Mouse (Mus musculus): ENCODE data around the gene Adgrb3. TPM values are rescaled to one million over a fixed set of nuclear protein-coding genes. Genes with fewer than 3 reads are reported as not detected.
A peak's percentile ranks its signal among the peaks of the same experiment; 100 is the strongest.
"Not testable (repeated sequence)": the region's sequence is repeated elsewhere in the genome, so short reads cannot be mapped to it uniquely, and the experiment has no call there.

The Adgrb3 gene
- total RNA-seq, 2 experiments from 2014 or later, result 106 to 113 TPM

DNA sequence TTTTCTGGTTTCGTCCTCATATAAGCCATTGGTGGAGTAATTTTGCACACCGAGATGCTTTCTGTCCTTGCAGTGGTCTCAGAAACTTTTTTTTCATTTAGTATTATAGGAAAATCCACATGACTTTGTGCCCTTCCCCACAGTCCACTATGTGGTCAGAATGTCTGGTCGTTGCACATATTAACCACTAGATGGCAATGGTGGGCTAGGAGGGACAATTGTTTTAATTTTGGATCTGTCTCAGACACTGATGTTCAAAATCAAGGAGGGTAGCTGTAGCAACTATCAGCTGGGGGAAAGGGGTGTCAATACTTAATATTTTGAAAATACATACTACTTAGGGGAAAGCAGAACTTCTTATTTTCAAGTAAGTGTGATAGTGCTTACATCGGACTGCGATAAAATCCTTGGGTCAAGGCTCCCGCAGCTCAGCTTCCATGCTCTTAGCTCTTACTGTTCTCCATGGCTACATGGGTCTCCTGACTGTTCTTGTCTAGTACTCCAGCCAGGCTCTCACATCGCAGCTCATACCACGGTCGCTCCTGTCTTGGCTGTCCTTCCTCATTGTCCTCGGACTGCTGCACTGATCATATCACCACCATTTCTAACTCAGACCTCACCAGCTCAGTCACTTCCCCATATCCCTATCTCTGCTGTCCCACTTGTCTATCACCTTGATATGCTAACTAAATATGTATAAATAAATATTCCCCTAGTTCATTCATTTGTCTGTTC is 319.0 kb downstream of the Adgrb3 start:
- no peak for DNase-seq

DNA sequence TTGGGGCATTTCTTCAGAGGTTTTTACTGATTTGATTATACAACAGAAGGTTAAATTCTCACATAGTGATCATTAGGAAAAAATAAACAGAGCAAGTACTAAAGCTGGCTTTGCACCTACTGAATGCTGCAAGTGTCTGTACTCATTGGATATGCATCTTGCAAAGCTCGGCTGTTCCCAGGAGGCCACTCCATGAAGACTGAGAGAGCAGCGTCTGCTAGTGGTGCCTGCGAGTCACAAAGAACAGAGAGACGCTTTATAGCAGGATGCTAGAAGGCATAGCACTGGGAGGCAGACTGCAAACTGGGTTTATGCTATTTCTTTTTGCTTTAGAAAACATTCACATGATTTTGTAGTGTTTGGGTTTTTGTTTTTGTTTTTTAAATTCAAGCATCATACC is 325.2 kb downstream of the Adgrb3 start:
- peak; percentile 50 to 52 for DNase-seq

DNA sequence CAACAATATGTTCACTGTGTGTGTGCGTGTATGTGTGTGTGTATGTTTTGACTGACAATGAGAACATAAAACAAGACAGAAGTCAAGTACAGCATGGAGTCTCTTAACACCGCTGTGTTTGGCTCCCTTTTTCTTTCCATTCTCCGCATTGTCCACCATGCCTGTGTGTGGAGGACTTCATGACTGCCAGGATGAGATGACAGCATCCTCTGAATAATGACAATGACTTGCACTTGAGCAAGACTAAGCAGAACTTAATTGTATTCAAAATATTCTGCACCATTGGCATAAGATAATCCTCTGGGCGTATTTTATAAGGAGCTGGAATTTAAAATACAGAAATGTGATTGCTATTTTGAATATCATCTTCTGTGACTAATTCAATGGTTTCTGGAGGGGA is 326.0 kb downstream of the Adgrb3 start:
- no peak for DNase-seq

DNA sequence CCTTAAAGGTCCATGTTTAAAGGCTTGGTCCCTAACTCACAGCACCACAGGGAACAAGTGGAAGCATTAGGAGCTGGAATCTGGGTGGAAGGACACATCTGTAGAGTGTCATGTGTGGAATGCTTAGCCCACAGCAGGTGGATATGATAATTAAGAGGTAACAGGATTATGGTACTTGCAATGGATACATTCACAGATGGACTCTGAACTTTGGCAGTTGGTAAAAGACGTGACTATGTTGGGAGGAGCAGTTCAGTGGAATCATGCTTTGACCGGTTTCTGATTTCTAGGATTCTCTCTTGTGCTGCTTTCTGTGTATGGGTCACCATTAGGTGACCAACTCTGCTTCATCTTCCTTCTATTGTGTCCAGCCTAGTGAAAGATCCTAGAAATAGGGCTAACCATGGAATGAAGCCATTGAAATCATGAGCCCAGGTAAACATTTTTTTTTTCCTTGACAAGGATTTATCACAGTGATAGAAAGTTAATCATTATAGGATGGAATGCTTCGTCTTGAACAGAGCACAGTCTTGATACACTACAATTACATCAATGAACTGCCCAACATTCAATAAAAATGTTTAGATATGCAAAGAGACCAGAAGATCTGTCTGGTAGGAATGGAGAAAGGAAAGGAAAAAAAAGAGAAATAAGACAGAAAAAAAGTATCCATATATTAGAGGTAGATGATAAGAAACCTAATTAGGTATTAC is 334.1 kb downstream of the Adgrb3 start:
- DNase-seq, result no peak

DNA sequence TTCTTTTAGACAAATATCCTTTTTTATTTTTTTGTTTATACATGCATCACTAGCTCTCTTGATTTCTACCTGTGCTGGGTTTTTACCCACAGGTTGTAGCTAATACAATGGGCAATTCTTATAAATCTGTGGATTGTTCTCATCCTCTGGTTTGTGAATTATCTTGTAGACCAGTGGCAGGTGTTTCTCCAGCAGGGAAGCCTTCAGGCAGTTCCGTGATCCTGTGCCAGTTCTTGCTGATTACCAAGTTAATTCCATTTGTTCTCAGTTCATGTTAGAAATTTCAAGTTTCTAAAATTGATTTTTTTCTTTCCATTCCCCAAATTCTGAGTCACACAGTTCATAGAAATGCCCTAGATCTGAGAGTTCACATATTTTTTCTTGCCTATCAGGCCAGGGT is 338.0 kb downstream of the Adgrb3 start:
- DNase-seq, result no peak

DNA sequence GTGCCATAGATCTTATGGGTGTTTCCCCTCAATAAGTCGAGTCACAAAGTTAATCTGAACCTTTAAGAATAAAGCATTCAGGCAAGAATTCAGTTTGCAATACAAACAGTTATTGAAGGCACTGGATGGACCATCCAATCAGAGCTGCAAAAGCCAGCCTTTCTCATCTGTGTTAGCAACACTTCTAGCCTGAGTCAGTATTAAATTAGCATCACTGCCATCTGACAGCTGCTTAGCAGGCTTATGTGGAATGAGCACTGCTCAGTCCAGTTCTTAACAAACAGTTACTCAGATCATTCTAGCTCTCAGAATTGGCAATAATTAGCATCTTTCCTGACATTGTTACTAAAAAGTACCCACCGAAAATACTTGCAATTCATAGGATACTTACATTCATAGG is 339.3 kb downstream of the Adgrb3 start:
- DNase-seq, result peak in 1 of 2 experiments; percentile 13

DNA sequence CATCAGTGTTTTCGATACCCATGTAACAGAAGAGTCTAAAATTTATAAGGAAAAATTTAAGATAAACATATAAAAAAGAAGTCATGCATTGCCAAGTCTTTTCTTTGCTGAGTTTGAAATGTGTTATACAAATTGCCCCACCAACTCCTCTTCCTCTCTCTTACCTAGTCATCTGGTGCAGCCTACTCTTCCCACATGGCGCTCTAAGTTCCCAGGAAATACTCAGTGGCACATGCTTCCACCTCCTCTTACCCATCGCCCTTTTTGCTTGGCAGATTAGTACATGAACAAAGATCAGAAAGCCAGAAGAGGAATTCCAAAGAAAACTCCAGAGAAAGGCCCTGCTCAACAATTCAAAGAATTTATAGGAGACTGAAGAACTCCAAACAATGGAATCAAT is 353.8 kb downstream of the Adgrb3 start:
- DNase-seq, result no peak

DNA sequence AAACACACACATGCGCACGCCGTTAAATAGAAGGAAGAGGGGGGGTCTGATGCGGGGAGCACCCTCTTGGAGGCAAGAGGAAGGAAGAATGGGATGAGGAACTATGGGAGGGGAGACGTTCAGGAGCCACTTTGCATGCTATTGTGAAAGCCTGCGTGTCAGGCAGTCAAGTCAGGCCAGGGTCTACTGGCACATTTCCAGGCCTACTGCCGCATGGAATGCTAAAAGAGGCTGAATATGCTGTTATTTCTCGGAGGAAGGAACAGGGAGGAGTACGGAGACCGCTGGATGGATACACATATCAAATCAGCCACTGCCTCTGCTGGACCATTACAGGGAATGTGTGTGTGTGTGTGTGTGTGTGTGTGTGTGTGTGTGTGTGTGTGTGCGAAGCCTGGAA is 355.0 kb downstream of the Adgrb3 start:
- DNase-seq, result peak in 1 of 2 experiments; percentile 14

DNA sequence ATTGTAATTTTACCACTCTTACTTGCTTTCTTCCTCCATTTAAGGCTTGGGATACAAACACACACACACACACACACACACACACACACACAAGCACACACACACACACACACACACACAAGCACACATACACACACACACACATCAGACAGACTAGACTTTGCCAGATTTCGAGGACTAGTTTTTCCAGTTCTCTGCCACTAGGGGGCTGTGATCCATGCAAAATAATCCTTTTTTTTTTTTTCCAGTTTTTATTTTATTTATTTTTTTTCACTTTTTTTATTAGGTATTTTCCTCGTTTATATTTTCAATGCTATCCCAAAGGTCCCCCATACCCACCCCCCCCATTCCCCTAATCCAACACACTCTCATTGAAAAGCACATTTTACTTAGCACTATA is 357.9 kb downstream of the Adgrb3 start:
- DNase-seq, result not testable (repeated sequence)

DNA sequence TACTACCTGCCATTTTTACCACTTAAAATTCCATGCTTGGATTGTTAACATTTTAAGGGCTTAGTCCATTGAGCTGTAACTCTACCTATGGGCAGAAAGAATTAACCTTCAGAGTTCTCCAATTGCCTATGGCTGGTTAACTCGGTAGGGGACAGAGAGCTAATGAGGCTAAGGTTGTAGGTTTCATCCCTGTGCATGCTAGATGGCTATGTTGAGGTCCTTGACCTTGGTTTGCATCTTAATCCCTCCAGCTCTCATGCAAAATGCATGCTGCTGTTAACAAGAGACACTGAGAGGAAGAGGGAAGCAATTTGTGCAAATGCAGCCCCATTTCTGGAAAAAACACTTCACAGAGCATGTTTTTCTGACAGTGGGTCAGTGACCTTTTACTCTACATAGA is 366.9 kb downstream of the Adgrb3 start:
- DNase-seq, result no peak

DNA sequence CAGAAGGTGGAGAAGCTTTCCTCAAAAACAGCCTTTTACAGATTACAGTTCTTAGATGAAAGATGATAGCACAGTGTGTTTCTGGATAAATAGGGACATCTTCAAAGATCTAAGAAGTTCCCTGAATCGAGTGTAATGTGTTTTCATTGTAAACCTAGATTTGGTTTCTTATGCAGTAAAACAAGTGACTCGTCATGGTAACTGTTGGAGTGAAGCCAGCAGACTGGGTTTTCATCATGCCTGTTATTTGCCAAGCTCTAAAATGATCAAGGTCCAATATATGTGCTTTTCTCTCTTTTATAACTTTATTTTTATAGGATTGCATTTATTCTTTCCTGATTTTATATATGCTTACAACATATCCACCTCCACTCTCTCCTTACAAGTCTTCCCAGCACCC is 394.0 kb downstream of the Adgrb3 start:
- no peak for DNase-seq

DNA sequence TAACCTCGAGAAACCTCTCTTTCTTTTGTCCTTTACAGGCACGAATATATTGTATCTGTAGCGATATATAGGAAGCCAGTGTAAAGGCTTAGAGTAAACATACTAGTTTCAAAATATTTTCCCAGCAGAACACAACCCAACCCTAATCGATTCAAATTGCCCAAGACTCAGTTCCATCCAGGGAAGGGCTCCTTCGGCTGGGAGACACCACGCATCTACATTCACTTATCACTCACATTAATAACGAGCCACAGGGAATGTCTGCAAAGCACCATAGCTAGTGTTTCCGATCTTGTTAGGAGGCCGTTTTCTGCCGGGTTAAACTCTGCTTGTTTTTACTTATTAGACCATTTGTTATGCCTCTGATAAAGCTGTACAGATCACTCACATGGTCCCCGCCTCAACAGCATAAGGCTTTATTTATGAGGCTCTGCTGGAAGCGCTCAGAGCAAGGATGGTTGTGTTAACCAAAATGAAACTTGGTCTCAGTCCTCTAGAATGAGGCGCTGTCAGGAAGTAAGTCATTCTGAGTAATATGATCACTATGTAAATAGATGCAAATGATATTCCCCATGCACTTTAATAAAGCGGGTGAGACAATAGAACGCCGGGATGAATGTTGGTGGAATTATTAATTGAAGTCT is 399.2 kb downstream of the Adgrb3 start:
- DNase-seq, result peak; percentile 14 to 18

DNA sequence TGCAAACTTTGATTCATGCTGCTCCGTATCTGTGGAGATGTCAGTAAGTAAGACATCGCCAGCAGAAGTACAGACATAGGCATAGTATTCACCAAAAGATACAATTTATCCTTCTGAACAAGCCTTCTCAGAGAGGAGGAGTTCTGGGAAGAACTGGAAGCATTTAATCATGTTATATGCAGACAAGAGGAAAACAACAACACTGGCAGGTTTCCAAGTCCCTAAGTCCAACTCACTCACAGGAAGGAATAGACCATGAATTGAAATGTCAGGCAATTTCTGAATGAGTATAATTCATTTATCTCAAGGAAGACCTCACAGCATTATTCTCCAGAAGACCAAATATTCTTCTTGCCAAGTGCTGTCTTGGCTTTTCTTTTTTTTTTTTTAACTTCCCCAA is 408.8 kb downstream of the Adgrb3 start:
- no peak for DNase-seq

DNA sequence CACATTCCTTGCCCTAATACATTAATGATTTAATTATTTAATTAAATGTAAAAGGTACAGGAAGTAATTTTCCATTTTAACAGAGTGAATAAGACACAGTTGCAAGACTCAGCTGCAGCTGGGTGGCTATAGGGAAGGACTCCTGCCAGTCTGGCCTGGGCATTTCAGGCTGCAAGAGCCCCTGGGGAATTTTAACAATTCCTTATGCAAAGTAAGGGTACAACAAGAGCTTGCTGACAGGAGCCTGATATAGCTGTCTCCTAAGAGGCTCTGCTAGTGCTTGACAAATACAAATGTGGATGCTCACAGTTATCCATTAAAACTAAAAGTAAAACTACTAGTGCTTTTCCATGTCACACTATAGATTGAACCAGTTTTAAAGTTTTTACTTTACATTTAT is 410.1 kb downstream of the Adgrb3 start:
- DNase-seq, result no peak

DNA sequence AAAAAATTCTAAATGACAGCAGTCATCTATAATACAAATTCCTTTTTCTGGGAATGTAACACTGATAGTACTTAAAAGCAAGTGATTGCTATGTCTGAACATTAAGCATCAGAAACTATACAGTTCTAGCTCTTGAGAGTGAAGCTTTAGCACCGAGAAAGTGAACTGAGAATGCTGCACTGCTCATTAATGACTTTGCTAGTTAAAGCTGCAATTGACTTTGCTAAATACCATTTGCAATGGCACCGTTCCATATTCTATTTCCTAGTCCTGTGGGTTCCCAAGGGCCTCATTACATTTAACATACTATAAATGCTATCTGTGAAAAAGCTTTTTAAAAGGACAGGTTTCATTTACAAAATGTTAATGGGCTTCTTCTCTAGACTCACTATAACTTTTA is 414.4 kb downstream of the Adgrb3 start:
- DNase-seq, result no peak

DNA sequence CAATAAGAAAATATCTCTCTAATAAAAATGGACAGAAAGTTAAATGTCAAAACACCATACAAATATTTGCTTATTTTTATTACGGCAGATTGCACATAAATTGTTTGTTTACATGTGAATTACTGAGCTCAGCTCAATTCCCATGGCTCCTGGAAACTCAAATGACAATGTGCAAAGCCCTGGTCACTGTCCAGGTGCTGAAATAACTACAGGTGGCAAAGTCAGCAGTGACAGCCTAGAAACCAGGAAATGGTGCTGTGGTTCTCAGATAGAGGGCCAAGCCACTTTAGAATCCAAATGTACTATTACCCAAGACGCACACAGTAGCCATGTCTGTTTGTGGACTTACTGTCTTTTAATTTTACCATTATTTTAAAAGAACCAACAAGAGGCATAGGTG is 465.3 kb downstream of the Adgrb3 start:
- no peak for DNase-seq

DNA sequence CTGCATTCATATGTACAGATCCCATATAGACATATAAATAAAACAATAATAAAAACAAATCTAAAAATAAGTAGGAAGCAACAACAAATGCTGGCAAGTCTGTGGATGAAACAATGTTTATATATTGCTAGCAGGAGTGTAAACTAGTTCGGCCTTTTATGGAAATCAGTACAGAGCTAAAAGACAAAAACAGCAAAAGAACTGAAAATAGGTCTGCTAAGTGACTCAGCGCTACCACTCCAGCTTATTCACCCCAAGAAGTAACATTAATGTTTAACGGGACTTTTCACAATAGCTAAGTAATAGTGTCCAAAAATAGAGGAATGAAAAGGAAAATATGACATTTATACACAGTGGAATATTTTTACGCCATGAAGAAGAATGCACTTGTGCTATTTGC is 471.0 kb downstream of the Adgrb3 start:
- no peak for DNase-seq

DNA sequence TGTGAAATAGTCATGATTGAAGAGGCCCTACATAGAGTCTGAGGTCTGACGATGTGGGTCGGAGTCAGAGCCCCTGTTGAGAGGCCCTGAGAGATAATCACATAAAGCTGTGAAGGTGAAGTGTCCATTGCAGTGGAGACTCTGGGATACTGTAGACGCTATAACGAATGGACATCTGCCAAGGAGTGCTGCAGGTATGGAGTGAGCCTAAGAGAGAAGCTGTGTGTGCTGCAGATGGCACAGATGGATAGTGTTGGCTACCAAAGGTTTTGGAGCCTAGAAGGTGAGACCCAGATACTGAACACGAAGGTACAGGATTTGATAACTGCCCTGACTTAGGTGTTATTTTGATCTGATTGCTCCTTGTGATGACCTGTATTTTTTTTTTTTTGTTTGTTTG is 474.0 kb downstream of the Adgrb3 start:
- no peak for DNase-seq

DNA sequence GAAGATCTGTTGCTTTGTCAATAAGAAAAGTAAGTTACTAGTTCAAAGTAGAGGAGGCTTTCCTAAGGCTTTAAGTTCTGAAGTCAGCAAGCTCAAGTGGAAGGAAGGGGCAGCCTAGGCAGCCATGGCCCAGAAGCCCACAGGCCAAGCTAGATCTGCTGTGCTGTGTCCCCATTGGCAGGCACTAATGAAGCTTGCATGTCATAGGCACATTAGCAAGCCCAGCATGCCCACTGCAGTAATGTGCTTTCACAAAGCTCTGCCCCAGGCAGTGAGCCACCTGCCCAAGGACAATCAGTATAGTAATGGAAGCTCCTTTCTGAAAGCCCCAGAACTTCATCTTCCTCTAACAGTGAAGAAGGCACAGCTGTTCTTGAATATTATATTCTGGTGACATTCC is 484.6 kb downstream of the Adgrb3 start:
- DNase-seq, result no peak

DNA sequence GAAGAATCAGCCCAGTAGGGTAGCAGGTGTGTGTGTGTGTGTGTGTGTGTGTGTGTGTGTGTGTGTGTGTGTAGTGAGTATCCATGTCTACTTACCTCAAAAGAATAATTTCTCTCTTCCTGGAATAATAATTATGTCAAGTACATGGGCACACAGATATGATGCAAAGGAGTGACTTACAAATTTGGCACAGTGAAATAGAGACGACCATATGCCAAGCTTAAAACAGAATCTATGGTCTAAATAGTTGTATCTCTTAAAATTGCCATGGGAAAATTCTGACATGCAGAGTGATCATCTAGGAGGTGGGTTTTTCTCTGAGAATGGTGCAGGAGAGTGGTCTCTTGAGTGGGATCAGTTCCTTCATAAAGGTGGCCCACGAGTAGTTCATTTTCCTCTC is 504.1 kb downstream of the Adgrb3 start:
- no peak for DNase-seq

DNA sequence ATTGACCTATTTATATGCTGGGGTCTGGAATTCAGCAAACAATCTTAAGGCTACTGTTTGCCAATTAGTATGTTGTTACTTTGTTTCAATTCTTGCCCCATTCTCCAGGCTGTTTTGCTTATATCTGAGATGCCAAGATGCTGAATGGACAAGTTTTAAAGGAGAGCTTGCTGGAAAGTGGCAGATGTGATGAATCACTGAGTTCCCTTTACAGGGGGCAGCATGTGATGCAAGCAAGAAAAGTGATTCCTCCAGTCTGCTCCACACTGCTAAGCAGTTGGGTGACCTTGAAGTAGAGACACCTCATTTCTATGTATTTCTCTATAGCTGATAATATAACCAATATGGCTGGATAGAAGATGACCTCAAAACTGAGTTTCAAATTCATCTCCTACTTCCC is 512.4 kb downstream of the Adgrb3 start:
- DNase-seq, result no peak

DNA sequence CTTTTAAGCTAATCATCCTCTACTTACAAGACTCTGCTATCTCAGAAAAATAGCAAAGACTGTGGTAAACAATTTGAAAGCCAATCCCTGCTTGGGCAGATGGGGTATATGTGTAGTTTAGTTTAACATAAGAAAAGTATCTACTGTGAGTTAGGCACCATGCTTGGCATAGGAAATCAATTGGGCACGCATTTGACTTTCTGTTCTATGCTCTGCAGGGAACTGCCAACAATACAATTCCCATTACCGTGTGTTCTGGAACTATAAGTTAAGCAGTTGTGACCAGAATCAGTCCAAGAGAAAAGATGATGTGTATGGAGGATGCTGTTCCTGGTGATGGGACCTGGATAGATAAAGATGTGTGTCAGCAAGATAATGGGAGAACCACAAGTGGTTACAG is 517.2 kb downstream of the Adgrb3 start:
- no peak for DNase-seq

DNA sequence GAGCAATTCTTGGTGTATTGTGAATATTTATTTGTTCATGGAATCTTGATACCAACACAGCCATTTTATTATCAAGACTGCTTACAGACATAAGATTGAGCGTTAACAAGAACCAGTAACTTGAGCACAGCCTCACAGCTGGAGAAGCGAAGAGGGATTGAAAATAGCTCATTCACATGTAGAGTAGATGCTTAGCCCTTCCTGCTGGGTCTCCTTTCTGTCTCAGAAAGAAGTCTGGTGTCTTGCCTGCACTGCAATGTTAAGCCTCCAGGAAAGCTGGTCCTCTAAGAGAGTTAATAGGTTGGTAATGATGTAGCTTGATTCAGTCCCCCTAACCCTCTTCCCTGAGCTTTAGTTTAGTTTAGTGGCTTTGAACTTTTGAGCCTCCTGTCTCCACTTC is 519.4 kb downstream of the Adgrb3 start:
- no peak for DNase-seq

DNA sequence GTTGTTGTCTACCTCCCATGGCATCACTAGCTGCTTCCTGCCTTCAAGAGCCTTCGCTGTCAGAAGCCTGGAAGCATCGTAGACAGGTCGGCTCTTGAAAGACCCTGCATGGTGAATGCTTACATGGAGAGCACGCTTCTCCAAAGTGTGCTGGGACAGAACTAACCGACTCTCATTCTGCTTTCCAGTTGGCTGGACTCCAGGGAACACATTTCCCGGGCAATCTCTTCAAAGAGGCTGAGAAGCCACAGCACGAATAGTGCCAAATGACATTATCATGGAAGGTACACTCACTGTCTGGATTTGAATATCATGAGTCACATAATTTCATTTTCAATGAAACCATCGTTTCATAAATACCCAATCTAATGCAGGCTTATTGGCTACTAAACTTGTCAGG is 548.0 kb downstream of the Adgrb3 start:
- peak; percentile 16 to 27 for DNase-seq

All from layer of hippocampus, postnatal 36 days (tissue).